Mouse (Mus musculus) C2C12 (cell line): ENCODE measurements at regions not wholly inside any gene's neighbourhood (a gene's known extent, or its start where the extent isn't known, plus 50 kb on each side); places are given as distances from the start of the nearest gene placed in this dataset.

ENCODE experiments used
- H3K27me3 ChIP-seq: one replicate; pipeline ENCODE4 v1.6.1; 2011; ENCODE audit not compliant: control insufficient read depth, insufficient read depth, insufficient read length
- H3K36me3 ChIP-seq: one replicate; pipeline ENCODE4 v1.6.1; 2011; ENCODE audit not compliant: control insufficient read depth, insufficient read depth
- H3K4me3 ChIP-seq: one replicate; pipeline ENCODE4 v1.5.1; 2011; ENCODE audit warnings: mild to moderate bottlenecking, control low read depth; ENCODE audit not compliant: poor library complexity, insufficient read depth, severe bottlenecking
- H3K79me2 ChIP-seq: one replicate; pipeline ENCODE4 v1.6.1; 2011; ENCODE audit not compliant: control insufficient read depth, insufficient read depth
- H3K79me3 ChIP-seq: one replicate; pipeline ENCODE4 v1.6.1; 2011; ENCODE audit warnings: low read depth, control low read depth
- H3ac ChIP-seq: one replicate; pipeline ENCODE3; 2011; ENCODE audit warnings: low read depth; ENCODE audit not compliant: control insufficient read depth, insufficient read length
- CEBPB ChIP-seq: IDR thresholded peaks from one replicate; pipeline ENCODE4 v1.6.1; 2011; ENCODE audit warnings: low read depth, mild to moderate bottlenecking, control low read depth, moderate library complexity
- CTCF ChIP-seq: IDR thresholded peaks from one replicate; pipeline ENCODE4 v1.5.1; 2011; ENCODE audit not compliant: control insufficient read depth, insufficient read depth, insufficient read length
- FOSL1 ChIP-seq: IDR thresholded peaks from one replicate; pipeline ENCODE4 v1.8.0; 2011; ENCODE audit warnings: mild to moderate bottlenecking, low read length; ENCODE audit not compliant: poor library complexity, insufficient read depth, severe bottlenecking
- MAX ChIP-seq: IDR thresholded peaks from one replicate; pipeline ENCODE4 v1.6.1; 2011; ENCODE audit warnings: mild to moderate bottlenecking, control low read depth
- MYOD1 ChIP-seq: IDR thresholded peaks from one replicate; pipeline ENCODE4 v1.6.1; 2011; ENCODE audit warnings: low read depth; ENCODE audit not compliant: control insufficient read depth, insufficient read length
- MYOG ChIP-seq: IDR thresholded peaks from one replicate; pipeline ENCODE4 v1.6.1; 2011; ENCODE audit not compliant: control insufficient read depth, insufficient read length; ENCODE audit errors: extremely low read depth
- USF1 ChIP-seq: IDR thresholded peaks from one replicate; pipeline ENCODE4 v1.6.1; 2011; ENCODE audit warnings: low read depth, mild to moderate bottlenecking, control low read depth, moderate library complexity

- Histone ChIP-seq H3ac (no peak overlapping the region), H3K79me3 (no peaks in the 10 kb centered on the region)
- no peak for TF ChIP-seq MYOD1
- no peak for TF ChIP-seq FOSL1
- TF ChIP-seq MAX = no peak
- TF ChIP-seq CEBPB = no peak
- TF ChIP-seq CTCF = no peak
- TF ChIP-seq MYOG = no peak
- no peak for TF ChIP-seq USF1
These were observed 182.9 kb downstream of the Abhd5 start for GRCm38 (mm10) chr9:122534121-122534814.

GRCm38 (mm10) chr9:122534965-122535364, 183.6 kb downstream of the Abhd5 start:
- Histone ChIP-seq H3K4me3 (no peak overlapping the region), H3K79me2 (no peaks in the 10 kb centered on the region), H3K36me3 (no peaks in the 10 kb centered on the region), H3ac (no peak overlapping the region), H3K79me3 (no peaks in the 10 kb centered on the region), H3K27me3 (peaks cover 6% of the 10 kb centered on the region)
- TF ChIP-seq CTCF (no peak), FOSL1 (no peak), MYOG (no peak), MYOD1 (no peak), USF1 (no peak), CEBPB (no peak), MAX (no peak)

More at GRCm38 (mm10) chr9:122534121-122534814, 182.9 kb downstream of the Abhd5 start:
- Histone ChIP-seq H3K4me3 (no peak overlapping the region), H3K79me2 (no peaks in the 10 kb centered on the region), H3K36me3 (no peaks in the 10 kb centered on the region), H3K27me3 (peaks cover 6% of the 10 kb centered on the region)

- Histone ChIP-seq H3K4me3 (no peak overlapping the region), H3K27me3 (peaks cover 5% of the 10 kb centered on the region), H3K36me3 (no peaks in the 10 kb centered on the region), H3K79me3 (no peaks in the 10 kb centered on the region), H3K79me2 (no peaks in the 10 kb centered on the region), H3ac (no peak overlapping the region)
- TF ChIP-seq FOSL1 = no peak
- no peak for TF ChIP-seq CTCF
- no peak for TF ChIP-seq MYOG
- TF ChIP-seq MYOD1 = no peak
- TF ChIP-seq MAX = no peak
- TF ChIP-seq CEBPB = no peak
- no peak for TF ChIP-seq USF1
These were observed 188.7 kb downstream of the Abhd5 start for GRCm38 (mm10) chr9:122540091-122540490.

- Histone ChIP-seq H3ac (no peak overlapping the region), H3K4me3 (no peak overlapping the region), H3K79me2 (no peaks in the 10 kb centered on the region), H3K36me3 (no peaks in the 10 kb centered on the region), H3K27me3 (peaks cover 4% of the 10 kb centered on the region), H3K79me3 (no peaks in the 10 kb centered on the region)
- TF ChIP-seq USF1 = no peak
- no peak for TF ChIP-seq CEBPB
- TF ChIP-seq MAX = no peak
- no peak for TF ChIP-seq MYOD1
- TF ChIP-seq CTCF = no peak
- TF ChIP-seq FOSL1 = no peak
- no peak for TF ChIP-seq MYOG
These were observed 191.1 kb upstream of the Topaz1 start for GRCm38 (mm10) chr9:122556051-122556450.

- no peaks in the 10 kb centered on the region for H3K79me3 ChIP-seq
- H3K36me3 ChIP-seq = no peaks in the 10 kb centered on the region
- no peak for TF ChIP-seq MYOD1
- no peak for TF ChIP-seq CEBPB
- no peak for TF ChIP-seq USF1
- no peak for TF ChIP-seq MAX
- TF ChIP-seq CTCF = no peak
- no peak for TF ChIP-seq FOSL1
- no peak for TF ChIP-seq MYOG
- no peak overlapping the region for H3K4me3 ChIP-seq
- no peak overlapping the region for H3ac ChIP-seq
- H3K27me3 ChIP-seq = peaks cover 34% of the 10 kb centered on the region
- H3K79me2 ChIP-seq = no peaks in the 10 kb centered on the region
These were observed 181.1 kb upstream of the Topaz1 start for GRCm38 (mm10) chr9:122566060-122566459.
